Mouse (Mus musculus) c-Kit-positive CD71-positive TER-119-negative erythroid progenitor cells, embryonic 14.5 days (primary cell): ENCODE results near the gene Rpl28.

ENCODE experiments used
- DNase-seq: peaks from one replicate; pipeline ENCODE4 v3.0.0-alpha.2; 2013; ENCODE audit warnings: low read depth

Rpl28 gene

DNA sequence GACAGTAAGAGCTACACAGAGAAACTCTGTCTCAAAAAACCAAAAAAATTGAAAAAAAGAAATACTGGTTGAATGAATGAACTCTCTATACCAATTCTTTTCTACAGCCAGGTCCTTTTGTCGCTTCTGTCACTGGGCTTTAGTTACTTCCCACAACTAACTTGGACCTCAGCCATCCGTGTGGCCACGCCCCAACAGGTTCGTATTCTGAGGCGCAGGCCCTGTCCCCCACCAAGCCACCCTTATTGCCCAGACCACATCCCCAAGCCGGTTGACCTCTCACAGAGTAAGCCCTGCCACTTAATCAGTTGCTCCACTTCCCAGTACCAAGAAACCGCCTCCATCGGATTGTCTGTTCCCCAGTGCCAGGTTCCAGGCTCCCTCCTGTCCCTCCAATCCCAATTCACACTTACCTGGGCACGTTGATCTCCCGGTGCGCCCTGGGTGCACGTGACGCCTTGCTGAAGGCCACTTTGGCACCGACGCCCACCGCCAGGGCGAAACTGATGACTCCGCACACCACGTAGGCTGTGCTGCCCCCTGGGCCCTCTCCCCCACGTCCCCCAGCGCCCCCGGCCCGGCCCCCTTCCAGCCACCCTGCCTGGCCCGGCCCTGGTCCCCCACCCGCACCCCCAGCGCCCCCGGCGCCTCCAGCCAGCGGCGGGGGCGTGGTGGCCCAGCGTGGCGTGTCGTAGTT, 43.1 kb downstream of the Rpl28 start:
- DNase-seq, result no peak

DNA sequence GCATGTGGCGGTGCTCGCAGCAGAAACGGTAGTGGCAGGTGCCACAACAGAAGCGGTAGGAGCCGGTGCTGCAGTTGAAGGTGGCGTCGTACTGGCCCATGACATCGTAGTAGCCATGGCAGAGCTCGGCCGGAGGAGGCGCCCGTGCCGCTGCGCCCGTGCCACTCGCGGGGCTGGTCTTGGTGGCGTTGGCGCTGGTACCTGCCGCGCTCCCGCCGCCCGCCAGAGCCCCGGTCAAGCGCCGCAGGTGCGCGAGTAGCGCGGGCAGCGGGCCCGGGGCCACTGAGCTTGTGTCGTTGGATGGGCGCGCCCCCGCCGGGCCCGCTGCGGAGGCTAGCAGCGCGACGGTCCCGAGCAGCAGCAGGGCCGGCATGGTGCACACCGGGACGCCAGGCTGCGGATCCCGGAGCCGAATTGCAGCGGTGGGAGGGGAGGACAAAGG, 43.7 kb downstream of the Rpl28 start:
- no peak for DNase-seq

DNA sequence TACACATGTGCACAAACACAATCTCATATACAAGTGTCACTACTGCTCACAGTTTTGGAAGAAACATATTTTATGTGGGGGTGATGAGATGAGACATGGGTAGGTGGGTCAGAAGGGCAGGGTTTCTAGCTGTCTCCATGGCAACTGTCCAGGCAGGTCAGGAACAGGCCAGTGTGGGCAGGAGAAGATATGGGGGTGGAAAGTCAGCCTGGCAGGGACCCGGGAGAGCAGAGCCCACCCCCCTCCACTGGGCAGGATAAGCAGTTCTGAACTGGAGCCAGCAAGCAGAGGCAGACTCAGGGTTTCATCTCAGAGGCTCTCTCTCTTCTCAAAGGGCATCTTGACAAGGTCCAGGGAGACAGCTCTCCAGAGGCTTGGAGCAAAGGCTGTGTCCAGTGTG, 45.0 kb downstream of the Rpl28 start:
- no peak for DNase-seq

DNA sequence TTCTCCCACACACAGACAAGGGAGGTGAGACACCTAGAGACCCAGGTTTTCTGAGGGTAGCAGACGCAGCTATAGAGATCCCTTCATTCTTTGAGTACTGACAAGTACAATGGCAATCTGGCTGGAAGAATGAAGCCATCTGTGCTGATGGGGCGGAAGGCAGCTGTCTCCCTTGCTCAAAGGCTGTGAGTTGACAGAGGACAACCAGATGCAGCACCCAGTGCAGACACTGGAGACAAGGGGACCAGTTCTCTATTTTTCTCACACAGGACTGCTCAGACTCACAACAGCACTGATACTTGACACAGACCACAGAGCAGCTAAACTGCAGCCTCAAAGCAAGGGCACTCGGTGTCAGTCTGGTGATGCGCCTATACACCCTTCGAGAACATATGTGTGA, 49.4 kb downstream of the Rpl28 start:
- no peak for DNase-seq

DNA sequence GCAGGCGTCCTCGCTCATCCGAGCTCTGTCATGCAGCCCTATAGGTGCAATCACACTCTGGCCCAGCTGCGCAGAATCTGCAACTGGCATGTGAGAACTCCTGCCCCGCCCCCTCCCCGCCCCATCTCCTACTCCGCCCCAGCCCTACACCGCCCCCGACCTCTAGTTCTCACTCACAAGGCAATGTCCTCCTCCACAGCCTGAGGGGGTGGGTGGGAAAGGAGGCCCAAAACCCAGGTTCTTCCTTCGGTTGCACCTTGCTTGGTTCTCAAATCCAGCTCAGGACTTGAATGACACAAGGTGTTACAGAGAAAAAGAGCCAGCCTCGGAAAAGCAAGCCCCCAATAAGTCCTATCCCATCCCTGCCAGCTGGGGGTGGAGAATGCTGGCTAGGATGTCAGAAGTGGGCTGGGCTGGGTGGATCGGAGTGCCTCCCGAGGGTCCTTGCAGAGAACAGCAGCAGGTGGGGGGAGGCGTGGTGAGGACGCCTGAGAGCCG, 50.0 kb downstream of the Rpl28 start:
- DNase-seq, result no peak

DNA sequence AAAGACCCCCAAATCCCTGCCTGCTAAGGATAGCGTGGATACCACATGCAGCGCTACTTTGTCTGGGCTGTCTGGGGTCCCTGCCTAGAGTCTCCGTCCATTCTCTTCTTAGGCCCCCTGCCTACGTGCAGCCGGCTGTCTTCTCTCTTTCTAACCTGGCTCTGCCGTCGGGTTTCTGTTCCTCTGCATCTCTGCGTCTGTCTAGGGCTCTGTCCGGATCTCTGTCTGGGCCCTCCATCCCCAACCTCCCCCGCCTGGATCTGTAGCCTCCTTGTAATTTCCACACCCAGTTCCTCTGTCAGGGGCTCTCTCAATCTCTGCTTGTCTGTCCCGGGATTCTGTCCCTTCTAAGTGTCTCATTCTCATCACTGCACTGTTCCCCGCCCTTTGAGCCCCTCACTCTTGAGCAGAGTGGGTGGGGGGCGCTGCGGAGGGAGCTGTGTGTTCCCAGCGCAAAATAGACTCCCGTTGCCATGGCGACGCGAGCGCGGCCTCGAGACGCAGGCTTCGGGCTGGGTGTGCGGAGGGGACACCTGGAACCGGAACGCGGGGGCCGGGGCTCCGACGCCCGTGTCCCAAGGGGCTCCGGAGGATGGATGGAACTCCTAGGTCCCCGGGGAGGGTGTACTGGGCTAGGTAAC, 51.0 kb downstream of the Rpl28 start:
- no peak for DNase-seq

DNA sequence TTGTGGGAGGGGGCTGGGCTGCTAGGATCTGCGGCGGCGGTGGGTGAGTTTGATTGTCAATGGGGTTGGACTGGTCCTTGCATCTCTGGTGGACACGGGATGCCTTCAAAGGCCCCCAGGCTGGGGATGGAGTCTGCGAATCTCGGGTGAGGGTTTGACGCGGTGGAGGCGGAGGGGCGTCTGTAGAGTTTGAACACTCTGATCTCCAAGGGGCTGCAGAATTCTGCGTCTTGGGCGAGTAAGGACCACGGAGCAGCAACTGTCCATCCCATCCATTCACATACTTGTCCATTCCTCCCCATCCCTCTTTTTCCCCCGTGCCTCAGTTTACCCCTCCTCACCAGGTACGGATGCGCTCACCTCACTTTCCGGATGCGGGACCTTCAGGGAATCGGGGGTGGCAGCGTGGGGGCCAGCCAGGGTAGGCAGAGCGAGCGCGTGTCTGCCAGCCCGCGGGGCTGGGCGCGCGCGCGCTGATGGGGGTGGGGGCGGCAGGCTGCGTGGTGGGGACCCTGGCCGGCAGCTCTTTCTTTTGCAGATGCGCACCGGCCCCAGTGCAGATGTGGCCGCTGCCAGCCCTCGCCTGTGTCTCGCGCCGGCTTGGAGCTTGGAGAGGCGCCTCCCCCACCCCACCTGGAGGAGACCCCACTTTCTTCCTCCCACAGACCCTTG, 51.7 kb downstream of the Rpl28 start, which contains the start of gene Shisa7:
Gene Shisa7 (minus strand): TSS at position 452 of the 672 bp plus-strand sequence.
- no peak for DNase-seq
